Mouse (Mus musculus) frontal cortex, postnatal 25 days (tissue): ENCODE measurements at regions not wholly inside any gene's neighbourhood (a gene's known extent, or its start where the extent isn't known, plus 50 kb on each side); places are given as distances from the start of the nearest gene placed in this dataset.

ENCODE experiments used
- DNase-seq, 2 experiments: peaks; one replicate each; pipeline ENCODE4 v3.0.0; 2022; ENCODE audit warnings: low spot score in 2 of 2

- no peak for DNase-seq
Measured at GRCm38 (mm10) chr3:18665738-18666137, 717.5 kb downstream of the Cypt12 start.

- DNase-seq, result no peak
Measured at GRCm38 (mm10) chr3:18667726-18668125, 719.5 kb downstream of the Cypt12 start.

- peak in 1 of 2 experiments; percentile 37 for DNase-seq
Measured at GRCm38 (mm10) chr3:18668936-18669335, 720.7 kb downstream of the Cypt12 start.

GRCm38 (mm10) chr3:18670203-18670700 is 722.0 kb downstream of the Cypt12 start:
- no peak for DNase-seq

GRCm38 (mm10) chr3:18671681-18672080 is 723.5 kb downstream of the Cypt12 start:
- no peak for DNase-seq

GRCm38 (mm10) chr3:18683346-18684101 is 735.3 kb downstream of the Cypt12 start:
- DNase-seq, result no peak

- DNase-seq, result no peak
Measured at GRCm38 (mm10) chr3:18695113-18695792, 747.0 kb downstream of the Cypt12 start.

GRCm38 (mm10) chr3:18696981-18697660 is 748.9 kb downstream of the Cypt12 start:
- no peak for DNase-seq

- DNase-seq, result no peak
Measured at GRCm38 (mm10) chr3:18698106-18698505, 749.9 kb downstream of the Cypt12 start.

- DNase-seq, result no peak
Measured at GRCm38 (mm10) chr3:18705165-18705564, 757.0 kb downstream of the Cypt12 start.

- DNase-seq, result no peak
Measured at GRCm38 (mm10) chr3:18705756-18706155, 757.5 kb downstream of the Cypt12 start.

GRCm38 (mm10) chr3:18706356-18706755 is 758.1 kb downstream of the Cypt12 start:
- DNase-seq, result no peak

GRCm38 (mm10) chr3:18707730-18708129 is 759.5 kb downstream of the Cypt12 start:
- DNase-seq, result no peak

- DNase-seq, result no peak
Measured at GRCm38 (mm10) chr3:18711661-18712060, 763.5 kb downstream of the Cypt12 start.

GRCm38 (mm10) chr3:18713986-18714385 is 765.8 kb downstream of the Cypt12 start:
- DNase-seq, result no peak

GRCm38 (mm10) chr3:18714968-18715630 is 766.9 kb downstream of the Cypt12 start:
- no peak for DNase-seq

GRCm38 (mm10) chr3:18715776-18716175 is 767.6 kb downstream of the Cypt12 start:
- no peak for DNase-seq

- no peak for DNase-seq
Measured at GRCm38 (mm10) chr3:18725507-18725906, 777.3 kb downstream of the Cypt12 start.

GRCm38 (mm10) chr3:18731251-18731650 is 783.0 kb downstream of the Cypt12 start:
- no peak for DNase-seq

GRCm38 (mm10) chr3:18731674-18732073 is 783.5 kb downstream of the Cypt12 start:
- DNase-seq, result no peak

GRCm38 (mm10) chr3:18733540-18733939 is 785.3 kb downstream of the Cypt12 start:
- DNase-seq, result no peak

- no peak for DNase-seq
Measured at GRCm38 (mm10) chr3:18738946-18739345, 790.7 kb downstream of the Cypt12 start.
